ENCODE assay signal across 10 mouse cellular contexts in the genomic region with DNA sequence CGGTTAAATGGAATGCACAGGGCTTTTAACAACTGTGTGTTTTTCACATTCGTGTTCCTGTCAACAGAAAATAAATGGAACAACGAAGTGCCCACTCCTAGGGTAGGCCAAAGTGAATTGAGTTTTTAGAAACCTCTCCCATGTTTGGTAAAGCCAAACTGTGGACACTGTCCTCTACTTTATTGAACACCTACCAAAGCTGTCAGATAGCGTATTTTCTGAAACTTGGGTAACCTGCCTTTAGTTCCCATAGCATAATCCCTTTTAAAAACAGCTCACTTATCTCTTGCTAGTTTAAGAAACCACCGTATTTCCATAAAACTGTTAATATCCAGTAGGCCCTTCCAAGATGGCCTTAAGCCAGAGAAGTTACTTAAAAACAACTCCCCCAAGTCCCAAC. TPM values are rescaled to one million over a fixed set of nuclear protein-coding genes. Genes with fewer than 3 reads are reported as not detected.
DNase-seq lines count a peak whose midpoint lies in the region; ATAC-seq and TF ChIP-seq lines count a peak whose summit lies in the region.
"Had no signal": no experiment of that assay in that cellular context is flagged by ENCODE, and none has a peak within 500 bp of the region (broad histone marks: within the 10 kb centered on the region; RNA-seq: fewer than 3 reads in every experiment).

No protein-coding gene starts in this region.

- H3K9ac ChIP-seq in lung, embryonic 14.5 days, result no peak overlapping the region
- peak overlapping the region; percentile 56 for H3K9ac ChIP-seq in liver, embryonic 14.5 days (replicated peaks)

- peak; percentile 9 for DNase-seq in lung, embryonic 14.5 days
- DNase-seq in lung, postnatal 25 days (ENCODE audit: low spot score), result no peak
- DNase-seq in c-Kit-negative CD71-positive TER-119-positive erythroid progenitor cells, embryonic 14.5 days (ENCODE audit: low read depth, low spot score), result peak; percentile 9
- DNase-seq in liver, embryonic 14.5 days (ENCODE audit: low read depth in 3 of 3, low spot score in 3 of 3), result no peak
- no peak for DNase-seq in ovary, postnatal 10 days (ENCODE audit: low spot score)
- no peak for DNase-seq in right cerebral cortex, postnatal 36 days (ENCODE audit: low spot score in 2 of 2)
- DNase-seq: kidney, adult 8-10 months had no signal

- peaks cover 53% of the 10 kb centered on the region for H3K36me3 ChIP-seq in erythroblast, embryonic 14.5 days (ENCODE audit: control insufficient read depth)
- H3K36me3 ChIP-seq in lung, embryonic 14.5 days (ENCODE audit: insufficient read depth), result peaks cover 61% of the 10 kb centered on the region
- peaks cover 21% of the 10 kb centered on the region for H3K36me3 ChIP-seq in liver, embryonic 14.5 days (replicated peaks; ENCODE audit: control insufficient read depth, insufficient read depth, low read depth)

- no peaks in the 10 kb centered on the region for H3K27me3 ChIP-seq in erythroblast, embryonic 14.5 days (ENCODE audit: control insufficient read depth)
- no peaks in the 10 kb centered on the region for H3K27me3 ChIP-seq in lung, embryonic 14.5 days (ENCODE audit: insufficient read depth, low read length)
- no peaks in the 10 kb centered on the region for H3K27me3 ChIP-seq in liver, embryonic 14.5 days (ENCODE audit: control insufficient read depth, insufficient read depth, low read length)
- H3K27me3 ChIP-seq: limb, embryonic 13.5 days had no signal

- H3K4me1 ChIP-seq in erythroblast, embryonic 14.5 days (ENCODE audit: control insufficient read depth), result peaks cover 21% of the 10 kb centered on the region
- H3K4me1 ChIP-seq in lung, embryonic 14.5 days (ENCODE audit: insufficient read depth), result no peaks in the 10 kb centered on the region
- H3K4me1 ChIP-seq in liver, embryonic 14.5 days (replicated peaks; ENCODE audit: control insufficient read depth in 2 of 2, insufficient read depth in 2 of 2, low read length in 1 of 2), result peaks cover 3 to 7% of the 10 kb centered on the region in 2 experiments; a peak in 3 of 4 replicates

- H3K4me3 ChIP-seq in erythroblast, embryonic 14.5 days (replicated peaks), result peak overlapping the region; percentile 95
- H3K4me3 ChIP-seq in lung, embryonic 14.5 days (ENCODE audit: low read depth, low read length), result peak overlapping the region; percentile 79; the same call in 1 of the 2 replicates
- H3K4me3 ChIP-seq in liver, embryonic 14.5 days (ENCODE audit: insufficient read depth in 1 of 2, low read depth in 2 of 2, low read length in 2 of 2), result peak overlapping the region; percentile 40 to 96

- H3K9me3 ChIP-seq in erythroblast, embryonic 14.5 days (ENCODE audit: control insufficient read depth, low read length), result no peaks in the 10 kb centered on the region
- no peaks in the 10 kb centered on the region for H3K9me3 ChIP-seq in lung, embryonic 14.5 days (ENCODE audit: low read depth, low read length)
- no peaks in the 10 kb centered on the region for H3K9me3 ChIP-seq in liver, embryonic 14.5 days (ENCODE audit: control insufficient read depth, low read length)
- H3K9me3 ChIP-seq: limb, embryonic 13.5 days had no signal

- no peak for ATAC-seq in erythroblast, adult 5-6 weeks (replicated peaks; ENCODE audit: low FRiP score, poor library complexity, severe bottlenecking)
- ATAC-seq in lung, embryonic 14.5 days (ENCODE audit: insufficient read depth), result no peak
- ATAC-seq in liver, embryonic 14.5 days (ENCODE audit: insufficient read depth), result no peak

- H3K27ac ChIP-seq in lung, embryonic 14.5 days (ENCODE audit: low read depth), result peak overlapping the region; percentile 94; the same call in 1 of the 2 replicates
- peak overlapping the region; percentile 99 for H3K27ac ChIP-seq in liver, embryonic 14.5 days

- no peak for TF ChIP-seq CTCF in lung, embryonic 14.5 days (IDR thresholded peaks at IDR 0.05; ENCODE audit: low read depth)
- no peak for TF ChIP-seq CTCF in liver, embryonic 14.5 days (IDR thresholded peaks at IDR 0.05; ENCODE audit: low read depth)

- 0 out of 2 replicates have a peak, but pooled peaks have one; percentile 4 for TF ChIP-seq EP300 in liver, embryonic 14.5 days (IDR thresholded peaks at IDR 0.05; ENCODE audit: low read depth)

- H3K4me2 ChIP-seq in lung, embryonic 14.5 days, result peak overlapping the region; percentile 68
- H3K4me2 ChIP-seq in liver, embryonic 14.5 days (ENCODE audit: low read depth), result peak overlapping the region; percentile 82

- WGBS in lung, embryonic 14.5 days, result 77% methylated on average over 5 of the region's 5 CpGs
- 66% methylated on average over 5 of the region's 5 CpGs for whole genome bisulfite sequencing in liver, embryonic 14.5 days (ENCODE audit: insufficient replicate concordance)

RNA-seq across cellular contexts. Expression of gene Cox18, which starts 0.9 kb away (rescaled TPM):
- polyA plus RNA-seq in erythroblast, embryonic 14.5 days (2012), result 2.6 TPM in 2 replicates
- total RNA-seq in erythroblast, adult 5-6 weeks (2015; ENCODE audit: low replicate concordance), result 8.4 and 13.4 TPM in 2 replicates
- 2.8 TPM in 1 of 2 replicates, not detected in the other for total RNA-seq in erythroblast, adult 5-6 weeks (2017; ENCODE audit: low replicate concordance)
- 33.8 and 39.9 TPM in 2 replicates for polyA plus RNA-seq in lung, embryonic 14.5 days (2014; fragmentation: Nextera tagmentation; extraction: Ambion mirVana)
- 6.9 and 7.0 TPM in 2 replicates for polyA plus RNA-seq in liver, embryonic 14.5 days (2012; rRNA removed)
- 11.9 TPM in 2 replicates for polyA plus RNA-seq in liver, embryonic 14.5 days (2014; fragmentation: Nextera tagmentation; extraction: Ambion mirVana)

Comparison
In these comparisons a context has a peak if more than half of its experiments do, and no peak if none do; other contexts are left out.
1. DNase-seq: peak in lung, embryonic 14.5 days (single experiment) and c-Kit-negative CD71-positive TER-119-positive erythroid progenitor cells, embryonic 14.5 days (single experiment); none in lung, postnatal 25 days (single experiment), liver, embryonic 14.5 days (0 of 3), ovary, postnatal 10 days (single experiment) and right cerebral cortex, postnatal 36 days (0 of 2).
2. Peak in every context shown above with its lines, with median percentiles within 50 percentile points of each other: H3K4me3 ChIP-seq.